24 mouse cellular contexts compared by ENCODE assay signal in the genomic region with DNA sequence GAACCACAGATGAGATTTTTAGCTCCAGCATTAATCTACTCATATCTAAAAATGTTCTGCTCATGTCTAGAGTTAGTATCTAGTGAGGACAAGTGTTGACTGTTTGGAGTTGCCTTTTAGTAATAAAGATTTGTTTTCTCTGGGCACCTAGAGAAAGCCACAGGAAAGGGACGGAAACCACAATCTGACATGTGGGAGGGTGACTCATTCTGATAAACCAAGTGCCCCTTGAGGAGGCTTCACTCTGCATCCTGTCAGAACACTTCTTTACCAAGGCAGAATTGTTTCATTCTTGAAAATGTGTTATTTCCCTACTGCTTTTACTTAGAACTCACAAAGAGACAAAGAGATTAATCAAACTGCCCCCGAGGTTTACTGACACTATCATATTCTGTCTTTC.
DNase-seq lines count a peak whose midpoint lies in the region; ATAC-seq and TF ChIP-seq lines count a peak whose summit lies in the region.
"Had no signal": no experiment of that assay in that cellular context is flagged by ENCODE, and none has a peak within 500 bp of the region (broad histone marks: within the 10 kb centered on the region; RNA-seq: fewer than 3 reads in every experiment).

No protein-coding gene starts in this region.

- 0 out of 4 replicates have a peak, but pooled peaks have one; percentile 11 to 16 for TF ChIP-seq EP300 in MEL (IDR thresholded peaks at IDR 0.05; ENCODE audit: low read depth in 1 of 2, low read length in 2 of 2)

- DNase-seq in CD4-positive helper T cell, adult 2 months (ENCODE audit: low read depth, low spot score): peak; percentile 54
- peak; percentile 22 for DNase-seq in MEL (ENCODE audit: low read depth, low spot score)
- DNase-seq in adipocyte (ENCODE audit: low spot score): no peak
- DNase-seq in adrenal gland, adult 2 months: no peak
- no peak for DNase-seq in hindbrain, postnatal 0 days (ENCODE audit: low spot score)
- no peak for DNase-seq in midbrain, embryonic 10.5 days (ENCODE audit: low spot score)
- DNase-seq: cerebellum, postnatal 14 days; forebrain, postnatal 0 days; gastrocnemius, postnatal 36 days; kidney, adult 18-20 months; kidney, postnatal 14 days; liver, postnatal 0 days; lung, postnatal 4 days; right cerebral cortex, postnatal 14 days; thymus, adult 18-20 months had no signal

- no peak for TF ChIP-seq CTCF in MEL (IDR thresholded peaks at IDR 0.05 in 2 of 3, conservative IDR thresholded peaks at IDR 0.05 in 1 of 3; ENCODE audit: control insufficient read depth in 1 of 3, insufficient read depth in 1 of 3, low read depth in 2 of 3, low read length in 3 of 3, poor library complexity in 1 of 3, severe bottlenecking in 1 of 3)
- TF ChIP-seq CTCF in hindbrain, postnatal 0 days (IDR thresholded peaks at IDR 0.05; ENCODE audit: low read depth): no peak

- no peaks in the 10 kb centered on the region for H3K9me3 ChIP-seq in MEL (replicated peaks; ENCODE audit: insufficient read depth, low read length)
- H3K9me3 ChIP-seq in hindbrain, postnatal 0 days (ENCODE audit: low read length): no peaks in the 10 kb centered on the region
- no peaks in the 10 kb centered on the region for H3K9me3 ChIP-seq in midbrain, embryonic 10.5 days (replicated peaks)
- H3K9me3 ChIP-seq: embryonic facial prominence, embryonic 15.5 days; forebrain, embryonic 10.5 days; heart, embryonic 13.5 days; midbrain, embryonic 13.5 days; neural tube, embryonic 15.5 days; stomach, embryonic 15.5 days had no signal

- no peaks in the 10 kb centered on the region for H3K79me2 ChIP-seq in MEL (ENCODE audit: control insufficient read depth, insufficient read depth, low read length, poor library complexity)

- WGBS in hindbrain, postnatal 0 days: 79% methylated on average over 2 of the region's 2 CpGs
- 85% methylated on average over 2 of the region's 2 CpGs for WGBS in midbrain, embryonic 10.5 days

- H3K4me2 ChIP-seq in hindbrain, postnatal 0 days (ENCODE audit: low read depth, low read length): no peak overlapping the region
- H3K4me2 ChIP-seq: heart, embryonic 13.5 days; midbrain, embryonic 13.5 days; neural tube, embryonic 15.5 days; stomach, embryonic 15.5 days had no signal

- H3K4me3 ChIP-seq in MEL (ENCODE audit: control insufficient read depth in 1 of 2, insufficient read depth in 1 of 2, low read depth in 2 of 2, low read length in 2 of 2): no peak overlapping the region
- H3K4me3 ChIP-seq in hindbrain, postnatal 0 days (ENCODE audit: low read length): no peak overlapping the region
- H3K4me3 ChIP-seq in midbrain, embryonic 10.5 days: no peak overlapping the region
- H3K4me3 ChIP-seq: embryonic facial prominence, embryonic 15.5 days; forebrain, embryonic 10.5 days; heart, embryonic 13.5 days; midbrain, embryonic 13.5 days; neural tube, embryonic 15.5 days; stomach, embryonic 15.5 days had no signal

- H3K4me1 ChIP-seq in MEL (ENCODE audit: control insufficient read depth in 1 of 2, insufficient read depth in 2 of 2, low read length in 2 of 2): no peaks in the 10 kb centered on the region
- no peaks in the 10 kb centered on the region for H3K4me1 ChIP-seq in hindbrain, postnatal 0 days (ENCODE audit: insufficient read depth, low read length)
- no peaks in the 10 kb centered on the region for H3K4me1 ChIP-seq in midbrain, embryonic 10.5 days
- H3K4me1 ChIP-seq: embryonic facial prominence, embryonic 15.5 days; forebrain, embryonic 10.5 days; heart, embryonic 13.5 days; midbrain, embryonic 13.5 days; neural tube, embryonic 15.5 days; stomach, embryonic 15.5 days had no signal

- H3K36me3 ChIP-seq in MEL (ENCODE audit: control insufficient read depth in 1 of 2, insufficient read depth in 2 of 2, low read length in 2 of 2): no peaks in the 10 kb centered on the region
- H3K36me3 ChIP-seq in hindbrain, postnatal 0 days (ENCODE audit: insufficient read depth, low read length): no peaks in the 10 kb centered on the region
- no peaks in the 10 kb centered on the region for H3K36me3 ChIP-seq in midbrain, embryonic 10.5 days
- H3K36me3 ChIP-seq: embryonic facial prominence, embryonic 15.5 days; forebrain, embryonic 10.5 days; heart, embryonic 13.5 days; midbrain, embryonic 13.5 days; neural tube, embryonic 15.5 days; stomach, embryonic 15.5 days had no signal

- no peak for TF ChIP-seq RAD21 in MEL (IDR thresholded peaks at IDR 0.05; ENCODE audit: low read depth, low read length)

- no peak overlapping the region for H3K9ac ChIP-seq in MEL (ENCODE audit: control insufficient read depth, low read depth, low read length, poor library complexity, severe bottlenecking)
- no peak overlapping the region for H3K9ac ChIP-seq in hindbrain, postnatal 0 days (replicated peaks; ENCODE audit: low read length)
- H3K9ac ChIP-seq: embryonic facial prominence, embryonic 15.5 days; forebrain, postnatal 0 days; heart, embryonic 13.5 days; liver, postnatal 0 days; midbrain, embryonic 13.5 days; neural tube, embryonic 15.5 days; stomach, embryonic 15.5 days had no signal

- H3K27ac ChIP-seq in MEL (ENCODE audit: control insufficient read depth, low read depth, low read length): no peak overlapping the region
- H3K27ac ChIP-seq in hindbrain, postnatal 0 days: no peak overlapping the region
- H3K27ac ChIP-seq in midbrain, embryonic 10.5 days (replicated peaks): no peak overlapping the region
- H3K27ac ChIP-seq: embryonic facial prominence, embryonic 15.5 days; forebrain, embryonic 10.5 days; heart, embryonic 13.5 days; midbrain, embryonic 13.5 days; neural tube, embryonic 15.5 days; stomach, embryonic 15.5 days had no signal

- ATAC-seq in common myeloid progenitor, adult 5-6 weeks (replicated peaks; ENCODE audit: low read depth, poor library complexity, severe bottlenecking): peak; percentile 99
- peak; percentile 90 for ATAC-seq in megakaryocyte progenitor cell, adult 5-6 weeks (replicated peaks; ENCODE audit: poor library complexity)
- ATAC-seq in hindbrain, postnatal 0 days: no peak
- ATAC-seq: forebrain, postnatal 0 days; hindbrain, embryonic 16.5 days; liver, postnatal 0 days; midbrain, embryonic 13.5 days had no signal

- no peaks in the 10 kb centered on the region for H3K27me3 ChIP-seq in MEL (ENCODE audit: control insufficient read depth in 1 of 2, insufficient read depth in 2 of 2, low read length in 2 of 2)
- H3K27me3 ChIP-seq in hindbrain, postnatal 0 days (ENCODE audit: insufficient read depth, low read length): no peaks in the 10 kb centered on the region
- no peaks in the 10 kb centered on the region for H3K27me3 ChIP-seq in midbrain, embryonic 10.5 days (ENCODE audit: low read depth, poor library complexity, severe bottlenecking)
- H3K27me3 ChIP-seq: embryonic facial prominence, embryonic 15.5 days; heart, embryonic 13.5 days; midbrain, embryonic 13.5 days; neural tube, embryonic 15.5 days; stomach, embryonic 15.5 days had no signal

- no peak for TF ChIP-seq POLR2A in MEL (IDR thresholded peaks at IDR 0.05; ENCODE audit: control insufficient read depth in 1 of 2, insufficient read depth in 1 of 2, low read depth in 1 of 2, low read length in 2 of 2, poor library complexity in 1 of 2)

TF ChIP-seq in MEL, 35 proteins besides CTCF, POLR2A, EP300 and RAD21:
- TF ChIP-seq KAT2A (conservative IDR thresholded peaks at IDR 0.05; ENCODE audit: low read depth, low read length) (no peak), MYC (IDR thresholded peaks at IDR 0.05; ENCODE audit: low read depth, low read length) (no peak), POLR2AphosphoS2 (IDR thresholded peaks at IDR 0.05; ENCODE audit: low read length) (no peak), GATA1 (IDR thresholded peaks at IDR 0.05; ENCODE audit: low read depth, low read length) (no peak), RCOR1 (IDR thresholded peaks at IDR 0.05; ENCODE audit: low read depth, low read length) (no peak), GABPA (IDR thresholded peaks at IDR 0.05; ENCODE audit: low read depth, low read length) (no peak), ETS1 (IDR thresholded peaks at IDR 0.05; ENCODE audit: low read depth, low read length) (no peak), MXI1 (IDR thresholded peaks at IDR 0.05; ENCODE audit: low read depth, low read length) (no peak), JUND (IDR thresholded peaks at IDR 0.05; ENCODE audit: low read depth, low read length) (no peak), CHD1 (IDR thresholded peaks at IDR 0.05; ENCODE audit: low read depth, low read length) (no peak)
TF ChIP-seq in MEL: peak in this region for 0.

Comparison
In these comparisons a context has a peak if more than half of its experiments do, and no peak if none do; other contexts are left out.
1. DNase-seq: peak in CD4-positive helper T cell, adult 2 months (single experiment) and MEL (single experiment); none in adipocyte (single experiment), adrenal gland, adult 2 months (single experiment), hindbrain, postnatal 0 days (single experiment) and midbrain, embryonic 10.5 days (single experiment).